Mouse (Mus musculus) liver, embryonic 16.5 days (tissue): ENCODE measurements around the gene Heca. TPM values are rescaled to one million over a fixed set of nuclear protein-coding genes. Genes with fewer than 3 reads are reported as not detected.

Experiments used
- ATAC-seq: fragments of 200-750 bp; cut with Nextera tagmentation; 2 replicates; pipeline ENCODE4 v1.8.0; 2017; ENCODE audit warnings: low read depth, mild to moderate bottlenecking, moderate number of reproducible peaks, moderate library complexity
- H3K27ac ChIP-seq: fragments of 300-500 bp; sonication (generic); 2 replicates; pipeline ENCODE4 v1.5.1; 2014; ENCODE audit warnings: mild to moderate bottlenecking, low read length
- H3K27me3 ChIP-seq: fragments of 300-500 bp; sonication (generic); 2 replicates; pipeline ENCODE4 v1.6.1; 2014; ENCODE audit warnings: low read depth, low read length, mixed read lengths; ENCODE audit not compliant: control insufficient read depth, insufficient read depth
- H3K36me3 ChIP-seq: fragments of 300-500 bp; sonication (generic); 2 replicates; pipeline ENCODE4 v1.6.1; 2014; ENCODE audit warnings: mild to moderate bottlenecking; ENCODE audit not compliant: control insufficient read depth, insufficient read depth
- H3K4me1 ChIP-seq: fragments of 300-500 bp; sonication (generic); 2 replicates; pipeline ENCODE4 v1.6.1; 2014; ENCODE audit warnings: low read depth, low read length, mixed read lengths; ENCODE audit not compliant: control insufficient read depth
- H3K4me2 ChIP-seq: fragments of 300-500 bp; sonication (generic); 2 replicates; pipeline ENCODE4 v1.6.1; 2014; ENCODE audit warnings: low read depth, low read length, mixed read lengths
- H3K4me3 ChIP-seq: fragments of 300-500 bp; sonication (generic); 2 replicates; pipeline ENCODE4 v1.5.1; 2014; ENCODE audit warnings: low read depth, mild to moderate bottlenecking, low read length
- H3K9ac ChIP-seq: fragments of 300-500 bp; sonication (generic); 2 replicates; pipeline ENCODE4 v1.6.1; 2014; ENCODE audit warnings: low read depth, low read length
- H3K9me3 ChIP-seq: fragments of 300-500 bp; sonication (generic); replicated peaks from 2 replicates; pipeline ENCODE4 v1.6.1; 2016; ENCODE audit warnings: low read length; ENCODE audit not compliant: control insufficient read depth
- WGBS: fragments of 180-500 bp; shearing (Covaris S2); extraction: QIAGEN DNeasy Blood & Tissue Kit; methylation state at CpG from one replicate; pipeline ENCODE4 v1.1.7; 2014; ENCODE audit not compliant: insufficient replicate concordance; 5-methylcytosine and 5-hydroxymethylcytosine counted together
- polyA plus RNA-seq: library from polyadenylated mRNA; unstranded; fragments of >200 nt; fragmentation: Nextera tagmentation; extraction: Ambion mirVana; gene quantifications from 2 replicates; pipeline ENCODE4 v1.2.1, GENCODE M21; 2015

Heca gene
- polyA plus RNA-seq, 1 experiment from 2014 or later, result 2.0 TPM

- H3K27me3 ChIP-seq, result no peaks in the 10 kb centered on the region; the same call in 1 of the 2 replicates
- peak overlapping the region; percentile 15; the same call in 1 of the 2 replicates for H3K9ac ChIP-seq
- peak overlapping the region; percentile 28; the same call in 1 of the 2 replicates for H3K27ac ChIP-seq
- ATAC-seq, result peak; percentile 54
- WGBS, result 26% methylated on average over 3 of the region's 3 CpGs
- H3K9me3 ChIP-seq, result no peaks in the 10 kb centered on the region
- H3K36me3 ChIP-seq, result no peaks in the 10 kb centered on the region
- peak overlapping the region; percentile 57 for H3K4me2 ChIP-seq
- H3K4me1 ChIP-seq, result peaks cover 15% of the 10 kb centered on the region
- peak overlapping the region; percentile 48 for H3K4me3 ChIP-seq
Measured at GRCm38 (mm10) chr10:17946046-17946445, 1.8 kb downstream of the Heca start.

- WGBS, result 41% methylated on average over 2 of the region's 2 CpGs
- H3K4me1 ChIP-seq, result peaks cover 6% of the 10 kb centered on the region; the same call in 1 of the 2 replicates
- no peak for ATAC-seq
Measured at GRCm38 (mm10) chr10:17933622-17934021, 14.2 kb downstream of the Heca start.

GRCm38 (mm10) chr10:17932131-17932530 lies 15.7 kb downstream of the Heca start:
- WGBS, result 65% methylated on average over 3 of the region's 3 CpGs
- H3K4me1 ChIP-seq, result peaks cover 6% of the 10 kb centered on the region; the same call in 1 of the 2 replicates
- H3K27ac ChIP-seq, result no peak overlapping the region
- H3K9ac ChIP-seq, result no peak overlapping the region
- no peaks in the 10 kb centered on the region for H3K27me3 ChIP-seq
- H3K9me3 ChIP-seq, result no peaks in the 10 kb centered on the region
- no peaks in the 10 kb centered on the region for H3K36me3 ChIP-seq
- ATAC-seq, result no peak
- H3K4me3 ChIP-seq, result no peak overlapping the region
- H3K4me2 ChIP-seq, result no peak overlapping the region

More at GRCm38 (mm10) chr10:17933622-17934021, 14.2 kb downstream of the Heca start:
- no peak overlapping the region for H3K4me2 ChIP-seq
- no peak overlapping the region for H3K27ac ChIP-seq
- no peaks in the 10 kb centered on the region for H3K27me3 ChIP-seq
- H3K9me3 ChIP-seq, result no peaks in the 10 kb centered on the region
- no peak overlapping the region for H3K9ac ChIP-seq
- H3K4me3 ChIP-seq, result no peak overlapping the region
- H3K36me3 ChIP-seq, result no peaks in the 10 kb centered on the region

GRCm38 (mm10) chr10:17931157-17931556 lies 16.7 kb downstream of the Heca start:
- H3K9me3 ChIP-seq, result no peaks in the 10 kb centered on the region
- H3K4me1 ChIP-seq, result peaks cover 6% of the 10 kb centered on the region; the same call in 1 of the 2 replicates
- H3K27me3 ChIP-seq, result no peaks in the 10 kb centered on the region
- H3K4me3 ChIP-seq, result no peak overlapping the region
- no peak for ATAC-seq
- H3K9ac ChIP-seq, result no peak overlapping the region
- no peak overlapping the region for H3K4me2 ChIP-seq
- H3K27ac ChIP-seq, result no peak overlapping the region
- WGBS, result 35% methylated on average over 1 of the region's 1 CpGs
- no peaks in the 10 kb centered on the region for H3K36me3 ChIP-seq

GRCm38 (mm10) chr10:17930445-17931083 lies 17.3 kb downstream of the Heca start:
- WGBS, result 32% methylated on average over 6 of the region's 6 CpGs
- peak; percentile 39; the same call in 1 of the 2 replicates for ATAC-seq
- Histone ChIP-seq H3K9ac (no peak overlapping the region), H3K4me2 (no peak overlapping the region), H3K36me3 (no peaks in the 10 kb centered on the region), H3K4me3 (no peak overlapping the region), H3K4me1 (peaks cover 6% of the 10 kb centered on the region; the same call in 1 of the 2 replicates), H3K27me3 (no peaks in the 10 kb centered on the region), H3K27ac (no peak overlapping the region), H3K9me3 (no peaks in the 10 kb centered on the region)

GRCm38 (mm10) chr10:17925200-17925599 lies 22.7 kb downstream of the Heca start:
- H3K36me3 ChIP-seq, result no peaks in the 10 kb centered on the region
- no peaks in the 10 kb centered on the region; the same call in 1 of the 2 replicates for H3K4me1 ChIP-seq
- H3K9me3 ChIP-seq, result no peaks in the 10 kb centered on the region
- no peak overlapping the region for H3K4me2 ChIP-seq
- WGBS, result 71% methylated on average over 3 of the region's 3 CpGs
- no peak overlapping the region for H3K9ac ChIP-seq
- H3K27ac ChIP-seq, result no peak overlapping the region
- no peaks in the 10 kb centered on the region for H3K27me3 ChIP-seq
- no peak overlapping the region for H3K4me3 ChIP-seq
- no peak for ATAC-seq

- WGBS, result 59% methylated on average over 3 of the region's 3 CpGs
- Histone ChIP-seq H3K4me2 (no peak overlapping the region), H3K4me1 (no peaks in the 10 kb centered on the region; the same call in 1 of the 2 replicates), H3K27me3 (no peaks in the 10 kb centered on the region), H3K27ac (no peak overlapping the region), H3K36me3 (no peaks in the 10 kb centered on the region), H3K9me3 (no peaks in the 10 kb centered on the region), H3K9ac (no peak overlapping the region), H3K4me3 (no peak overlapping the region)
- no peak for ATAC-seq
Measured at GRCm38 (mm10) chr10:17924166-17924565, 23.7 kb downstream of the Heca start.

- H3K27ac ChIP-seq, result no peak overlapping the region
- H3K9me3 ChIP-seq, result no peaks in the 10 kb centered on the region
- ATAC-seq, result no peak; the same call in 1 of the 2 replicates
- H3K36me3 ChIP-seq, result no peaks in the 10 kb centered on the region
- H3K4me2 ChIP-seq, result no peak overlapping the region
- no peaks in the 10 kb centered on the region; the same call in 1 of the 2 replicates for H3K4me1 ChIP-seq
- no peak overlapping the region for H3K9ac ChIP-seq
- H3K4me3 ChIP-seq, result no peak overlapping the region
- no peaks in the 10 kb centered on the region for H3K27me3 ChIP-seq
- WGBS, result 40% methylated on average over 4 of the region's 4 CpGs
Measured at GRCm38 (mm10) chr10:17921381-17921780, 26.5 kb downstream of the Heca start.

GRCm38 (mm10) chr10:17919971-17920370 lies 27.9 kb downstream of the Heca start:
- H3K36me3 ChIP-seq, result peaks cover 4% of the 10 kb centered on the region
- H3K27ac ChIP-seq, result no peak overlapping the region
- no peak overlapping the region for H3K4me2 ChIP-seq
- no peaks in the 10 kb centered on the region for H3K27me3 ChIP-seq
- no peak for ATAC-seq
- 43% methylated on average over 5 of the region's 5 CpGs for WGBS
- H3K9ac ChIP-seq, result no peak overlapping the region
- H3K4me1 ChIP-seq, result no peaks in the 10 kb centered on the region; the same call in 1 of the 2 replicates
- no peak overlapping the region for H3K4me3 ChIP-seq
- no peaks in the 10 kb centered on the region for H3K9me3 ChIP-seq
